Mouse (Mus musculus): ENCODE measurements at regions not wholly inside any gene's neighbourhood (a gene's known extent, or its start where the extent isn't known, plus 50 kb on each side); places are given as distances from the start of the nearest gene placed in this dataset.

DNA sequence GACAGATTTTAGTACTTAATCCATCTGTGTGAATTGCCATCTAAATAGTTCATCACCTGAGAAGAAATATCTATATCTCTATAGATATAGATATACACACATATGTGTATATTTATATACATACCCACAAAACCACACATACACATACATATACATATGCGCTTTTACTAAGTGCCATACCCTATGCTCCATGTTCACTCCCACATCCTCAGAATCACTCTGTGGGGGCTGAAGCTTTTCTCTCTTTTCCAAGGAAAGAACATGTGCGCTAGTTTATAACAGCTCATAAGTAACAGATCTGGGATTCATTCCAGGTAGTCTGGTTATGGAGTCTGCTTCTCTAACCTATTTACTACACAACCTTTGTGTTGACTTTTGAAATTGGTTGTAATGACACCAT is 471.4 kb downstream of the Tmem161b start:
- TF ChIP-seq CTCF (IDR thresholded peaks at IDR 0.05; ENCODE audit: low read depth) (no peak), EP300 (IDR thresholded peaks at IDR 0.05; ENCODE audit: low read depth) (no peak)

Data from liver, postnatal 0 days (tissue).